Comparison of ENCODE assay signal across 10 mouse cellular contexts in the genomic region with DNA sequence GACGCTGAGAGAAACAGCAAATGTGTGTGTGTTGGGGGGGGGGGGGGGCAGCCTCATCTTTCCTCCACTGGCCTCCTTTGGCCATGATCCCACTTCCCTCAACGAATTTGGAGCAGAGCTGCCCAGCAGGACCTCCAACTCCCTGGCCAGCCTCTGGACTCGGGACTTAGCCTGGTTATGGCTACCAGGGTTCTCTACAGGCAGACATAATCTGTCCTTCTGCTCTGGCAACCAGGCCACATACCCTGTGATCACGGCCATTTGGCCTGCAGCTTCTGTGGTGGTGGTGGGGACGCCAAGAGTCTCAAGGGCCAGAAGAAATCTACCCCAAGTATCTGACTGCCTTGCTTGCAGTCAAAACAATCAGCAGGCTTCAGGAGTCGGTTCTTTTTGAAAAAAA. TPM values are rescaled to one million over a fixed set of nuclear protein-coding genes. Genes with fewer than 3 reads are reported as not detected.
DNase-seq lines count a peak whose midpoint lies in the region; ATAC-seq lines count a peak whose summit lies in the region.
"Had no signal": no experiment of that assay in that cellular context is flagged by ENCODE, and none has a peak within 500 bp of the region (broad histone marks: within the 10 kb centered on the region; RNA-seq: fewer than 3 reads in every experiment).

No protein-coding gene starts in this region.

- H3K27me3 ChIP-seq in hindbrain, embryonic 13.5 days, result no peaks in the 10 kb centered on the region
- no peaks in the 10 kb centered on the region for H3K27me3 ChIP-seq in hindbrain, embryonic 11.5 days (ENCODE audit: control insufficient read depth, insufficient read depth, low read length)
- no peaks in the 10 kb centered on the region for H3K27me3 ChIP-seq in heart, embryonic 11.5 days (ENCODE audit: control insufficient read depth, insufficient read depth, low read length)
- H3K27me3 ChIP-seq: CH12.LX had no signal

- no peaks in the 10 kb centered on the region for H3K36me3 ChIP-seq in hindbrain, embryonic 13.5 days
- H3K36me3 ChIP-seq in hindbrain, embryonic 11.5 days (ENCODE audit: control insufficient read depth, insufficient read depth, low read length), result no peaks in the 10 kb centered on the region
- H3K36me3 ChIP-seq in heart, embryonic 11.5 days (ENCODE audit: control insufficient read depth, insufficient read depth, low read length), result no peaks in the 10 kb centered on the region

- ATAC-seq in hindbrain, embryonic 13.5 days (ENCODE audit: low FRiP score), result no peak
- ATAC-seq in hindbrain, embryonic 11.5 days (ENCODE audit: low FRiP score), result no peak
- ATAC-seq in heart, embryonic 11.5 days (replicated peaks; ENCODE audit: insufficient number of reproducible peaks, low FRiP score, low TSS enrichment), result no peak
- no peak for ATAC-seq in inflammation-experienced regulatory T-cells, adult 6 months

- H3K9ac ChIP-seq in hindbrain, embryonic 13.5 days, result no peak overlapping the region
- H3K9ac ChIP-seq in hindbrain, embryonic 11.5 days (ENCODE audit: low read depth, low read length), result no peak overlapping the region
- no peak overlapping the region for H3K9ac ChIP-seq in heart, embryonic 11.5 days (ENCODE audit: low read depth, low read length)

- no peak overlapping the region for H3K4me2 ChIP-seq in hindbrain, embryonic 13.5 days
- H3K4me2 ChIP-seq in hindbrain, embryonic 11.5 days (replicated peaks; ENCODE audit: low read depth, low read length), result no peak overlapping the region
- no peak overlapping the region for H3K4me2 ChIP-seq in heart, embryonic 11.5 days
- H3K4me2 ChIP-seq: liver, embryonic 11.5 days had no signal

- H3K27ac ChIP-seq in hindbrain, embryonic 13.5 days, result peak overlapping the region; percentile 67
- no peak overlapping the region for H3K27ac ChIP-seq in hindbrain, embryonic 11.5 days (ENCODE audit: low read depth, low read length)
- 0 out of 2 replicates have a peak overlapping the region, but pooled peaks have one; percentile 17 for H3K27ac ChIP-seq in heart, embryonic 11.5 days (ENCODE audit: low read depth, low read length)

- 59% methylated on average over 6 of the region's 6 CpGs for WGBS in hindbrain, embryonic 13.5 days
- 58% methylated on average over 6 of the region's 6 CpGs for WGBS in hindbrain, embryonic 11.5 days
- 34% methylated on average over 6 of the region's 6 CpGs for WGBS in heart, embryonic 11.5 days (ENCODE audit: insufficient replicate concordance)

- H3K4me3 ChIP-seq in hindbrain, embryonic 13.5 days, result no peak overlapping the region
- H3K4me3 ChIP-seq in hindbrain, embryonic 11.5 days (ENCODE audit: low read depth, low read length), result no peak overlapping the region
- no peak overlapping the region for H3K4me3 ChIP-seq in heart, embryonic 11.5 days (ENCODE audit: low read depth, low read length)

- no peak for DNase-seq in hindbrain, embryonic 11.5 days (ENCODE audit: low spot score)
- DNase-seq in cerebellum, adult 9-10 months, result peak; percentile 72
- DNase-seq in skeletal muscle tissue, adult 2 months (ENCODE audit: low read depth, low spot score), result peak; percentile 50
- DNase-seq in lung, adult 18-20 months, result no peak
- DNase-seq in adrenal gland, adult 8-10 months, result no peak

- peaks cover 60% of the 10 kb centered on the region for H3K4me1 ChIP-seq in hindbrain, embryonic 13.5 days (replicated peaks)
- H3K4me1 ChIP-seq in hindbrain, embryonic 11.5 days (replicated peaks; ENCODE audit: control insufficient read depth, insufficient read depth, low read length), result peaks cover 2% of the 10 kb centered on the region; the same call in 1 of the 2 replicates
- peaks cover 51% of the 10 kb centered on the region for H3K4me1 ChIP-seq in heart, embryonic 11.5 days (ENCODE audit: control insufficient read depth, insufficient read depth, low read length)

- H3K9me3 ChIP-seq in hindbrain, embryonic 13.5 days, result no peaks in the 10 kb centered on the region
- no peaks in the 10 kb centered on the region for H3K9me3 ChIP-seq in hindbrain, embryonic 11.5 days (ENCODE audit: control insufficient read depth, low read length)
- no peaks in the 10 kb centered on the region for H3K9me3 ChIP-seq in heart, embryonic 11.5 days (replicated peaks; ENCODE audit: control insufficient read depth, low read length)

RNA-seq across cellular contexts. Expression of a gene that starts 26.4 kb away (rescaled TPM):
- polyA plus RNA-seq in hindbrain, embryonic 13.5 days (2015; fragmentation: Nextera tagmentation; extraction: Ambion mirVana), result 30.4 and 35.6 TPM in 2 replicates
- 40.0 and 45.2 TPM in 2 replicates for polyA plus RNA-seq in hindbrain, embryonic 11.5 days (2014; fragmentation: Nextera tagmentation; extraction: Ambion mirVana)
- 21.6 and 24.8 TPM in 2 replicates for polyA plus RNA-seq in heart, embryonic 11.5 days (2014; fragmentation: Nextera tagmentation; extraction: Ambion mirVana)
- polyA plus RNA-seq in inflammation-experienced regulatory T-cells, adult 6 months (2017; shearing (Covaris generic)), result 1 to 10 TPM; 1.1 to 2.0 (median 1.6) TPM
- 10 to 100 TPM; 33.5 to 43.6 (median 40.8) TPM for total RNA-seq in adrenal gland, adult 8-10 months (2022)

RNA-seq across cellular contexts. Expression of a gene that starts 34.2 kb away (rescaled TPM):
- 116 and 119 TPM in 2 replicates for polyA plus RNA-seq in hindbrain, embryonic 13.5 days (2015; fragmentation: Nextera tagmentation; extraction: Ambion mirVana)
- polyA plus RNA-seq in hindbrain, embryonic 11.5 days (2014; fragmentation: Nextera tagmentation; extraction: Ambion mirVana), result 113 and 116 TPM in 2 replicates
- polyA plus RNA-seq in heart, embryonic 11.5 days (2014; fragmentation: Nextera tagmentation; extraction: Ambion mirVana), result 108 and 110 TPM in 2 replicates
- polyA plus RNA-seq in inflammation-experienced regulatory T-cells, adult 6 months (2017; shearing (Covaris generic)), result 10 to 100 TPM; 60.7 to 86.9 (median 76.3) TPM
- 10 to 100 TPM; 47.6 to 64.2 (median 56.4) TPM for total RNA-seq in adrenal gland, adult 8-10 months (2022)

Comparison
In these comparisons a context has a peak if more than half of its experiments do, and no peak if none do; other contexts are left out.
1. DNase-seq: peak in cerebellum, adult 9-10 months (single experiment) and skeletal muscle tissue, adult 2 months (single experiment); none in hindbrain, embryonic 11.5 days (single experiment), lung, adult 18-20 months (0 of 2) and adrenal gland, adult 8-10 months (single experiment).